Mouse (Mus musculus) layer of hippocampus, postnatal 10 days (tissue): ENCODE data around the gene Adk. TPM values are rescaled to one million over a fixed set of nuclear protein-coding genes. Genes with fewer than 3 reads are reported as not detected.
A peak's percentile ranks its signal among the peaks of the same experiment; 100 is the strongest.

ENCODE experiments used
- DNase-seq, 2 experiments: peaks; one replicate each; pipeline ENCODE4 v3.0.0; 2021; ENCODE audit warnings: low spot score in 2 of 2
- long read RNA-seq: library from polyadenylated mRNA; stranded (forward); transcript quantifications from one replicate; pipeline ENCODE4 v2.0.0, GENCODE M21; 2023
- total RNA-seq, 2 experiments: library from RNA; stranded (reverse); gene quantifications; 2 replicates each; pipeline ENCODE4 v1.2.3; 2021

Gene Adk
- 10 to 100 TPM; 70.3 to 70.6 TPM for total RNA-seq
- long read RNA-seq, transcript Adk-201 (11 exons, 1,782 nt): minor isoform, 34 of 106 reads
- long read RNA-seq, transcript Adk-207 (11 exons, 1,818 nt): major isoform, 65 of 106 reads
- long read RNA-seq, partial matches to known transcripts: 0 of 106 reads
- long read RNA-seq, other reads (novel, unspliced or antisense): 6 of 106 reads

GRCm38 (mm10) chr14:21052112-21052780 is at the start of gene Adk, which contains the start of gene Ap3m1:
Gene Adk (plus strand): TSS chr14:21052574.
Gene Ap3m1 (minus strand): TSS chr14:21052508.
- peak; percentile 94 to 95 for DNase-seq

GRCm38 (mm10) chr14:21013800-21014334 is 38.5 kb upstream of the Adk start:
- DNase-seq: no peak

GRCm38 (mm10) chr14:21017871-21018270 is 34.5 kb upstream of the Adk start:
- DNase-seq: no peak

GRCm38 (mm10) chr14:21018977-21019376 is 33.4 kb upstream of the Adk start:
- DNase-seq: peak; percentile 30 to 38

- DNase-seq: peak; percentile 29 to 52
Measured at GRCm38 (mm10) chr14:21020435-21020834, 31.9 kb upstream of the Adk start.

- no peak for DNase-seq
Measured at GRCm38 (mm10) chr14:21027542-21027941, 24.8 kb upstream of the Adk start.

- no peak for DNase-seq
Measured at GRCm38 (mm10) chr14:21029025-21029659, 23.2 kb upstream of the Adk start.

GRCm38 (mm10) chr14:21031783-21032511 is 20.4 kb upstream of the Adk start:
- no peak for DNase-seq

GRCm38 (mm10) chr14:21034271-21034670 is 18.1 kb upstream of the Adk start:
- DNase-seq: no peak

GRCm38 (mm10) chr14:21034791-21035190 is 17.6 kb upstream of the Adk start:
- DNase-seq: no peak

GRCm38 (mm10) chr14:21039077-21039476 is 13.3 kb upstream of the Adk start:
- DNase-seq: no peak

- DNase-seq: no peak
Measured at GRCm38 (mm10) chr14:21039623-21040022, 12.8 kb upstream of the Adk start.

- no peak for DNase-seq
Measured at GRCm38 (mm10) chr14:21047840-21048239, 4.5 kb upstream of the Adk start.

GRCm38 (mm10) chr14:21048879-21049278 is 3.5 kb upstream of the Adk start:
- peak in 1 of 2 experiments; percentile 44 for DNase-seq

- DNase-seq: peak; percentile 28 to 42
Measured at GRCm38 (mm10) chr14:21050734-21051133, 1.6 kb upstream of the Adk start.

- DNase-seq: no peak
Measured at GRCm38 (mm10) chr14:21051380-21052111, 828 bp upstream of the Adk start.

GRCm38 (mm10) chr14:21052781-21053130 is 382 bp downstream of the Adk start:
- DNase-seq: peak; percentile 65 to 76

- no peak for DNase-seq
Measured at GRCm38 (mm10) chr14:21053151-21053550, 777 bp downstream of the Adk start.

- DNase-seq: no peak
Measured at GRCm38 (mm10) chr14:21053586-21053985, 1.2 kb downstream of the Adk start.

- DNase-seq: no peak
Measured at GRCm38 (mm10) chr14:21058972-21059371, 6.6 kb downstream of the Adk start.
